ENCODE assay signal across 25 mouse cellular contexts in genomic region chr17:67838948-67839347, GRCm38 (mm10).
"Had no signal": no experiment of that assay in that cellular context is flagged by ENCODE, and none has a peak within 500 bp of the region (broad histone marks: within the 10 kb centered on the region; RNA-seq: fewer than 3 reads in every experiment).

No protein-coding gene starts in this region.

- H3K36me3 ChIP-seq: forebrain, embryonic 12.5 days; forebrain, embryonic 15.5 days had no signal

- DNase-seq: cerebellum, adult 2 months; cerebellum, adult 8-10 months; cerebellum, adult 9-10 months; cerebellum, adult 9-11 months; cerebellum, postnatal 10 days; cerebellum, postnatal 14 days; cerebellum, postnatal 25 days; cerebellum, postnatal 36 days; embryo, embryonic 11 days; forebrain, postnatal 0 days; gastrocnemius, adult 2 months; gastrocnemius, postnatal 10 days; gastrocnemius, postnatal 14 days; gastrocnemius, postnatal 36 days; heart, adult 18-20 months; heart, adult 2 months had no signal

- H3K27me3 ChIP-seq: embryonic facial prominence, embryonic 12.5 days; embryonic facial prominence, embryonic 13.5 days; embryonic facial prominence, embryonic 15.5 days; forebrain, embryonic 12.5 days; forebrain, embryonic 13.5 days; forebrain, embryonic 15.5 days had no signal

- H3K4me3 ChIP-seq: embryonic facial prominence, embryonic 10.5 days; embryonic facial prominence, embryonic 12.5 days; embryonic facial prominence, embryonic 13.5 days; embryonic facial prominence, embryonic 15.5 days; erythroblast, embryonic 14.5 days; forebrain, embryonic 10.5 days; forebrain, embryonic 12.5 days; forebrain, embryonic 13.5 days; forebrain, embryonic 15.5 days; gastrocnemius, adult 2 months; heart, adult 2 months had no signal

- H3K4me2 ChIP-seq: embryonic facial prominence, embryonic 12.5 days; embryonic facial prominence, embryonic 13.5 days; embryonic facial prominence, embryonic 15.5 days; forebrain, embryonic 12.5 days; forebrain, embryonic 13.5 days; forebrain, embryonic 15.5 days had no signal
